Mouse (Mus musculus) heart, embryonic 11.5 days (tissue): ENCODE results near the gene Fam185a. TPM values are rescaled to one million over a fixed set of nuclear protein-coding genes. Genes with fewer than 3 reads are reported as not detected.

ENCODE experiments used
- ATAC-seq: fragments of 200-750 bp; cut with Nextera tagmentation; replicated peaks from 2 replicates; pipeline ENCODE4 v1.8.0; 2017; ENCODE audit warnings: moderate library complexity; ENCODE audit not compliant: insufficient number of reproducible peaks, low FRiP score, low TSS enrichment
- H3K27ac ChIP-seq: fragments of 300-500 bp; sonication (generic); 2 replicates; pipeline ENCODE4 v1.5.1; 2014; ENCODE audit warnings: mild to moderate bottlenecking, low read depth, low read length
- H3K27me3 ChIP-seq: fragments of 300-500 bp; sonication (generic); 2 replicates; pipeline ENCODE4 v1.6.1; 2014; ENCODE audit warnings: mild to moderate bottlenecking, low read length, mixed read lengths; ENCODE audit not compliant: control insufficient read depth, insufficient read depth
- H3K36me3 ChIP-seq: fragments of 300-500 bp; sonication (generic); 2 replicates; pipeline ENCODE4 v1.6.1; 2014; ENCODE audit warnings: mild to moderate bottlenecking, low read length, moderate library complexity, mixed read lengths; ENCODE audit not compliant: control insufficient read depth, insufficient read depth
- H3K4me1 ChIP-seq: fragments of 300-500 bp; sonication (generic); 2 replicates; pipeline ENCODE4 v1.6.1; 2014; ENCODE audit warnings: low read length; ENCODE audit not compliant: control insufficient read depth, insufficient read depth
- H3K4me2 ChIP-seq: fragments of 300-500 bp; sonication (generic); 2 replicates; pipeline ENCODE4 v1.6.1; 2014; ENCODE audit warnings: mild to moderate bottlenecking, moderate library complexity
- H3K4me3 ChIP-seq: fragments of 300-500 bp; sonication (generic); 2 replicates; pipeline ENCODE4 v1.5.1; 2014; ENCODE audit warnings: low read depth, low read length
- H3K9ac ChIP-seq: fragments of 300-500 bp; sonication (generic); 2 replicates; pipeline ENCODE4 v1.6.1; 2014; ENCODE audit warnings: mild to moderate bottlenecking, low read depth, low read length, moderate library complexity
- H3K9me3 ChIP-seq: fragments of 300-500 bp; sonication (generic); replicated peaks from 2 replicates; pipeline ENCODE4 v1.6.1; 2016; ENCODE audit warnings: low read length; ENCODE audit not compliant: control insufficient read depth
- WGBS: fragments of 180-500 bp; shearing (Covaris S2); extraction: QIAGEN DNeasy Blood & Tissue Kit; methylation state at CpG from one replicate; pipeline ENCODE4 v1.1.7; 2014; ENCODE audit not compliant: insufficient replicate concordance; 5-methylcytosine and 5-hydroxymethylcytosine counted together
- polyA plus RNA-seq: library from polyadenylated mRNA; unstranded; fragments of >200 nt; fragmentation: Nextera tagmentation; extraction: Ambion mirVana; gene quantifications from 2 replicates; pipeline ENCODE4 v1.2.1, GENCODE M21; 2014

Fam185a gene
- 8.0 and 10.0 TPM in 2 replicates for polyA plus RNA-seq

DNA sequence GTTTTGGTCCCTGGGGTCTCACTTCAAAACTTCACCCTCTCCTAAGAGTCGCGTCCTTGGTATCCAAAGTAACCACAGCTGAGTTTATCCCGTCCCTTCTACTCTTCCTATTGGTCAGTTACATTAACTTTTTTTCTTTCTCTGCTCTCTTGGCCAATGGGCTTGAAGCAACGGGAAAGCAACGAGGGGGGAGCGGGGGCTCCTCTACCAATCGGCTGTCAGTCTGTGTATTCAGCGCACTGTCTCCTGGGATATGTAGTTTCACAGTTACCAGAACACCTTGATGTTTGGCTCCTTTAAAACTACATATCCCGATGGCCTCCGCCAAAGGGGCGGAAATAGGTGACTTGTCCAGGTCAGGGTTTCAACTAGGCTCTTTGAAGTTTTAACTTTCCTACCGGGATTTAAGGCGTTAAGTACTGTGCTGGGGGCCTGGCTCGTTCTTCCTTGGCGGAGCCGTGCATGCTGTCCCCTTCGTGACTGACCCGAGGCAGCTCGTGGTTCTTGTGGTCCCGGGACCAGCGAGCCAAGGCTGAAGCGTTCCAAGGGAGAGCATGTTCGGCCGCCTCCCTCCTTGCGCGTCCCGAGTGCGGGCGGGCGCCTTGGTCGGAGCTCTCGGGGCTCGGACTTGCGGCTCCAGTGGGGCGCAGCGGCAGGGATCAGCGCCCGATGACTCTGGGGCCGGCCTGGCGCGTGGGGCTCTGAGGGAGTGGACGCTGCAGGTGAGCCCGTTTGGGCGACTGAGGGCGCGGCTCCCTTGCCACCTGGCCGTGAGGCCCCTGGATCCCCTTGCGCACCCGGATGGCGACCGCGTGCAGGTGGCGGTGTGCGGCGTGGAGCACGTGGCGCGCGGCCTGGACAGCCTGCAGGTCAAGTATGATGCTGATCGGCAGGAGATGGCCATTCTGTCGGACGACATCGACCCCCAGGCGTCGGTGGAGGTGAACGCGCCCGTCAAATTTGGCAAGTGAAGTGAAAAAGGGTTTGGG lies at the start of gene Fam185a, which contains the start of gene Ccdc146:
Gene Fam185a, plus strand, starts transcription at position 345 of the 989 bp plus-strand sequence.
Gene Ccdc146, minus strand, starts transcription at position 64 of the 989 bp plus-strand sequence.
- no peaks in the 10 kb centered on the region for H3K9me3 ChIP-seq
- peak within 1 kb of the TSS; percentile 64 for H3K27ac ChIP-seq
- peaks cover 7% of the 10 kb centered on the region; the same call in 1 of the 2 replicates for H3K4me1 ChIP-seq
- ATAC-seq = peak; percentile 99
- no peaks in the 10 kb centered on the region for H3K27me3 ChIP-seq
- no peaks in the 10 kb centered on the region for H3K36me3 ChIP-seq
- peak within 1 kb of the TSS; percentile 89 for H3K4me3 ChIP-seq
- under 1% methylated on average over 68 of the region's 68 CpGs for WGBS
- peak within 1 kb of the TSS; percentile 81 for H3K9ac ChIP-seq
- H3K4me2 ChIP-seq = peak within 1 kb of the TSS; percentile 98

DNA sequence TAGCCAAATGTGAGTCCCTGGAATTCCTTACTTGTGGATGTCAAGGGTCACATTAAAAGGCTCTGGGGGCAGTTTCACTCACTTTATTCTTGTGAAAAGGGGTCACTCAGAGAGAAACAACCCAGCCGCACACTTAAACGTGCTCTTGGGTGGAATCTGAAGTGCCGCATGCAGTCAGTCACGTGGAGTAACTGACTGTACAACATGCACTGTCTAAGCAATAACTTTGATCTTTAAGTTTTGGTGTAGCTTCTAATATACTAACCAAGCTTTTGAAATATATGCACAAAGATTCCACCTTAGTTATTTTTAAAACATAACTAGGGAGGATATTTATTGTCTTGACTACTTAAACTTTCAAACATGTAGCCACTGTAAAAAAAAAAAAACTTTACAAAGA lies 47.8 kb upstream of the Fam185a start:
- H3K4me3 ChIP-seq = no peak overlapping the region
- H3K36me3 ChIP-seq = no peaks in the 10 kb centered on the region
- ATAC-seq = no peak
- no peak overlapping the region for H3K4me2 ChIP-seq
- H3K27me3 ChIP-seq = no peaks in the 10 kb centered on the region
- H3K27ac ChIP-seq = no peak overlapping the region
- 80% methylated on average over 4 of the region's 4 CpGs for WGBS
- H3K9ac ChIP-seq = no peak overlapping the region
- H3K9me3 ChIP-seq = no peaks in the 10 kb centered on the region
- peaks cover 5% of the 10 kb centered on the region; the same call in 1 of the 2 replicates for H3K4me1 ChIP-seq

DNA sequence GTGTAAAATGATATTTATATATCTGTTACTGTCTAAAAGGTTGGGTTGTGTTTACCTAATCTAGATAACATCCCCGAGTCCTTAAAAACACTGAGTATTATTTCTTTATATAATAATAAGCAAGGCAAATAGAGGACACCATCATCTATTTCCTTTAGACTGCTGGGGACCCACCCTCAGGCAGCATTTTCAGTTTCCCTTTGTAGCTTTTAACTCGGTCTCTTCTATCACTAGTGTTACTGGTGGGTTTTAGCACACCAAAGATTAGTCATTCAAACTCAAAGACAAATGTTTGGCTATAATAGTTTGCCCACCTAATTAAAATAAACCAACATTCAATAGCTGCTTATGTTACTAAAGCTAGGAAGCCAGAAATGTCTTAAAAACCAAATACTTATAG lies 46.4 kb upstream of the Fam185a start:
- Histone ChIP-seq H3K27ac (no peak overlapping the region), H3K4me3 (no peak overlapping the region), H3K27me3 (no peaks in the 10 kb centered on the region), H3K36me3 (no peaks in the 10 kb centered on the region), H3K9me3 (no peaks in the 10 kb centered on the region), H3K4me1 (peaks cover 15% of the 10 kb centered on the region), H3K4me2 (no peak overlapping the region), H3K9ac (no peak overlapping the region)
- 55% methylated on average over 2 of the region's 2 CpGs for WGBS
- no peak for ATAC-seq

DNA sequence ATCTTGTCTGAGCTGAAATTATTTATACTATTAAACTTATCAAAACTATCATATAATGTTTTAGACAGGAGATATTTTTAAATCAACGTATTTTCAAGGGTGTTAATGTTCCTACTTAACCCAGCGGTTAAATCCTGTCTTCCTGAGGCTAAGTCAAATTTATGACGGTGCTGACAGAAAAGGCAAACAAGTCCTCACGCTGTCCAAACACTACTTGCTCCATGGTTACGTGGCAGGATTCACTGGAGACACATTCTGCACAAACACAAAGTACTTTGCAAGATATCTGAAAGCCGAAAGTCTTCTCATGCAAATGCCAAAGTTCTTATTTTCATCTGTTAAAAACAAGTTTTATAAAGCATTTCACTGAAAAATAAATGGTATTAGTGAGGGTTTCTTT lies 42.8 kb upstream of the Fam185a start:
- Histone ChIP-seq H3K4me1 (peaks cover 22% of the 10 kb centered on the region), H3K36me3 (no peaks in the 10 kb centered on the region), H3K27me3 (no peaks in the 10 kb centered on the region), H3K27ac (no peak overlapping the region), H3K9ac (no peak overlapping the region), H3K4me3 (no peak overlapping the region), H3K9me3 (no peaks in the 10 kb centered on the region), H3K4me2 (no peak overlapping the region)
- ATAC-seq = no peak
- 63% methylated on average over 6 of the region's 6 CpGs for WGBS

DNA sequence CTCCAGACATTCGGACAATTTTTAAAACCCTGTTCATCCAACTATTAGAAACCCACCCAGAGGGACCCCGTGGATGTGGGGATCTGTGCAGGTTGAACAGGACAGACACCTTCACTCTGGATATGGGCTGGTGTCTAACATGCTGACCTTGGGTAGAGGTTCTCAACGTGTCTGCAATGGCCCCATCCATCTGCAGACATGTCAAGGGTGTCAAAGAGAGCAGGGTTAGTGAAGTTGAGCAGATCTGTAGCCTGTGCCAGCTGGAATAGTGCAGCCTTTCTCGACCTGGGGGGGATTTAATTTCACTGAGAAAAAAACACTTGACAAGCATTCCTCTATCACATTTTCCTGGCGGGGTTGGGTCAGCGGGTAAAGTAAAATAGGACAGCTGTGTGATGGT lies 42.1 kb upstream of the Fam185a start:
- H3K27me3 ChIP-seq = no peaks in the 10 kb centered on the region
- peaks cover 22% of the 10 kb centered on the region for H3K4me1 ChIP-seq
- WGBS = 53% methylated on average over 6 of the region's 6 CpGs
- no peak overlapping the region for H3K27ac ChIP-seq
- no peak overlapping the region for H3K9ac ChIP-seq
- no peak for ATAC-seq
- H3K9me3 ChIP-seq = no peaks in the 10 kb centered on the region
- no peaks in the 10 kb centered on the region for H3K36me3 ChIP-seq
- H3K4me3 ChIP-seq = no peak overlapping the region
- no peak overlapping the region for H3K4me2 ChIP-seq

DNA sequence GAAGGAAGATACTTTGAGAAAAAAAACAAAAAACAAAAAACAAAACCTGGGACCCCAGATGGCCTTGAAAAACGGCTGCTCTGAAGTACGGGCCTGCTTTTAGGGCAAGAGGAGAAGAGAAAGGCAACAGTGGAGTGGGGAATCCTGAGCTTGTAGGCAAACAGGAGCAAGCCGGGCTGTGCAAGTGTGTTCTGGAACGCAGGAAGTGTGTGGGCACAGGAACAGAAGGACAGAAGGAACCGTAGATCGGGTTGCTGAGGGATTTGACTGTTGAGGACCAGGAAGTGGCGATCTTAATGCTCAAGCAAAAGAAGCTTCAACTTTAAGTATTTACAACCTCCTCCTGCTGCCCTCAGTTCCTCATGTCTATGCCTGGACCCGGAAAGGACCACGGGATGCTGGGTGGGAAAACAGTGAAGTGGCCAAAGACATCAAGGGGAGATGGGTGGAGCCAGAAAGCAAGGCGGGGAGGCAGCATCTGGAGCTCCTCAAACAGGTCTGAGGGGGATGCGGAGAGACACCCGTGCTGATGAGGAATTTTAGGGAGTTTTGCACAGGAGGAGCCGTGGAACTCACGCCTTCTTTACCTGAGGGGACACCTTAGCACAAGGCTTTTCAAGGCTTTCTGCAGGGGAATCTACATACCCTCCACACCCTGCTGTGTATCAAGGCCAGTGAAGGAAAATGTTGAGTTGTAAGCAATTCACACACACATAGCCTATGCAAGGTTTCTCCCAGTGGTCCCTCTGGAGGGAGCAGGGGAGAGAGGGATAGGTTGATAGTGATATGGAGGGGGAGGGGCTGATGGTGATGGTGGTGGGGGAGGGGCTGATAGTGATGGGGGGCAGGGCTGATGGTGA lies 41.1 kb upstream of the Fam185a start:
- Histone ChIP-seq H3K4me3 (no peak overlapping the region), H3K9ac (0 out of 2 replicates have a peak overlapping the region, but pooled peaks have one; percentile 34), H3K27me3 (no peaks in the 10 kb centered on the region), H3K9me3 (no peaks in the 10 kb centered on the region), H3K4me1 (peaks cover 22% of the 10 kb centered on the region), H3K4me2 (peak overlapping the region; percentile 19; the same call in 1 of the 2 replicates), H3K36me3 (no peaks in the 10 kb centered on the region), H3K27ac (no peak overlapping the region)
- no peak; the same call in 1 of the 2 replicates for ATAC-seq
- WGBS = 24% methylated on average over 14 of the region's 14 CpGs

DNA sequence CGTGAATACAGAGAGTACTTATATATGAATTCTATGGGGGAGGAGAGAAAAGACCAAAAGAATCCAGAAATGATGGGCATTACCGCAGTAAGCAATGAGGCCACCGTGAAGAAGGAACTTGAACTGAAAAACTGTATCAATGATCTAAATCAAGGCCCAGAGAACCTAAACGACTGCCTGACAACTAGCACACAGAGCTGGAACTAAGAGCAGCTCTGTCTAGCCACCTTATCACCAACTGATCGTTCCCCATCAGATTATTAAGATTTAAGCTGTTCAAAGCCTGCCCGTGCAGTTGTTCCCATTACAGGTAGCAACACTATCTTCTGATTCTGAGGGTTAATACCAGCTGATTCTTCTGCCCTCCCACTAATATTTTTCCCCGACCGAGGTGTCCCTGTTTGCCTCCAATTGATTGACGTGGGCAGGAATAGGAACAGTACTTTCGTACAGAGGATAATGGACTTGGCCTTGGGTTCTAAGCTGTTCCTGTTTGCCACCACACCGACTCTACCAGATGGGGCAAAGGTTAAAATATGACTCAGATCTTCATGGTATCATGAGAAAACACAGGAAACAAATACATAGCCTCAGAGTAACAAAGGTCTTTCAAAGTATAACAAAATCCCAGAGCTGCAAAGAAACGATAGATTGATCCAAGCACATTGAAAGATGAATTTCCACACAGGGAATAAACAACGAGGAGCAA lies 40.4 kb upstream of the Fam185a start:
- Histone ChIP-seq H3K9ac (no peak overlapping the region), H3K27ac (no peak overlapping the region), H3K36me3 (no peaks in the 10 kb centered on the region), H3K4me3 (no peak overlapping the region), H3K27me3 (no peaks in the 10 kb centered on the region), H3K4me1 (peaks cover 18% of the 10 kb centered on the region), H3K4me2 (no peak overlapping the region), H3K9me3 (no peaks in the 10 kb centered on the region)
- 69% methylated on average over 13 of the region's 13 CpGs for WGBS
- ATAC-seq = no peak

DNA sequence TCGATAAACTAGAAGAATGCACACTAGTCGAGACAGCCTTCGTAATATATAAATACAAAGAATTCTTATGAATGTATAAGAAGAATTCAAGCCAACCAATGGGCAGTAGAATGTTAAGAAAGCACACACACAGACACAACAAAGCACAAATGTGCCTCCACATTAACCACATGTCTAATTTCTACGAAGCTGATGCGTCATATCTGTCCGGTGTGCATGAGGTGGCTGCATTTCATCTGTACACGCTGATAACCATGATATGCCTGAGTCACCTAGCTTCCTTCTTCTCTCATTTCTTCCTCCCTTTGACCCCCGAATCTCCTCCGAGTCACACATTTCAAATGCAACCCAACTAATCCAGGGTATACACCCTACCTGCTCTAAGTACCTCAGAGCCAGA lies 39.8 kb upstream of the Fam185a start:
- no peak for ATAC-seq
- no peak overlapping the region for H3K9ac ChIP-seq
- H3K27ac ChIP-seq = no peak overlapping the region
- H3K4me3 ChIP-seq = no peak overlapping the region
- no peaks in the 10 kb centered on the region for H3K27me3 ChIP-seq
- H3K36me3 ChIP-seq = no peaks in the 10 kb centered on the region
- H3K9me3 ChIP-seq = no peaks in the 10 kb centered on the region
- peaks cover 16% of the 10 kb centered on the region for H3K4me1 ChIP-seq
- H3K4me2 ChIP-seq = no peak overlapping the region
- WGBS = 86% methylated on average over 9 of the region's 9 CpGs
